Mouse (Mus musculus) CD4-positive, CD25-positive, alpha-beta regulatory T cell, adult 4 months (primary cell): ENCODE results near the gene Tmem44. TPM values are rescaled to one million over a fixed set of nuclear protein-coding genes. Genes with fewer than 3 reads are reported as not detected.

Experiments
- ATAC-seq: one replicate; pipeline ENCODE4 v1.8.0; 2017
- polyA plus RNA-seq, 2 experiments: library from polyadenylated mRNA; unstranded; fragments of 100-300 nt; shearing (Covaris generic); gene quantifications; one replicate each; pipeline ENCODE4 v1.2.1; 2017

Tmem44 gene
- polyA plus RNA-seq, 2 experiments from 2014 or later = 0.70 TPM; not detected in 1

- no peak for ATAC-seq
Observed at GRCm38 (mm10) chr16:30552621-30553338, 2.1 kb upstream of the Tmem44 start.

DNA sequence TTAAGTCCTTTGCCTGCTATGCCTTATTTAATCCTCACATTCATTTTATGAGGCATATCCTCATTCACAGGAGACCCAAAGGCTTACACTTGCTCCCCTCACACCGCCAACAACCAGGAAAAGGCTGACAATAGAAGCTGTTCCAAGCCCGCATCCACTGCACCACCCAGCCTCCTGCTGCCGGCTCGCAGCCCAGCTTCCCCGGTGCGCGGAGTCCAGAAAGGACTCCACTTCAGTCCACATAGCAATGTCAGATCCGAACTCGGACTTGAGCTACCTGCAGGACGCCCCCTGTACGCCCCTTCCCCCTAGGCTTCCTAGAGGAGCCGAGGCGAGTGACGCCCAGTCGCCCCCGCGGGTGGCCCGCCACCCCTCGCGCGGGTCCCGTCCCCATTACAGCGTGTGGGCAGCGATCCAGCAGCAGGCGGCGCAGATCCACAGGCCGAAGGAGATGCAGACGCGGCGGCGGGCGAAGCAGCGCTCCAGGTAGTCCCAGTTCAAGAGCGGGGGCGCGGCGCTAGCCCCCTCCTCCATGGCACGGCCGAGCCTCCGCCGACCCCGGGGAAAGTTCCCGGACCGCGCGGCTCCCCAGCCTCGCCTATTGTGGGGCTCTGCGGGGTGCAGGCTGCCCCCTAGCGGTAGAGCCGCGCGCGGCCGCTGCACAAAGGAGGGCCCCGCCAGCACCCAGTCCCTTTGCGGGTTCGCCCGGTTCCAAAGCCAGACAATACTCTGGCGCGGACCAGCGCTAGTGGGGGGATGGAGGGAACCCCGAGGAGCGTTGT lies 485 bp downstream of the Tmem44 start:
- peak; percentile 96 for ATAC-seq

- no peak for ATAC-seq
Observed at GRCm38 (mm10) chr16:30549516-30549915, 1.1 kb downstream of the Tmem44 start.

DNA sequence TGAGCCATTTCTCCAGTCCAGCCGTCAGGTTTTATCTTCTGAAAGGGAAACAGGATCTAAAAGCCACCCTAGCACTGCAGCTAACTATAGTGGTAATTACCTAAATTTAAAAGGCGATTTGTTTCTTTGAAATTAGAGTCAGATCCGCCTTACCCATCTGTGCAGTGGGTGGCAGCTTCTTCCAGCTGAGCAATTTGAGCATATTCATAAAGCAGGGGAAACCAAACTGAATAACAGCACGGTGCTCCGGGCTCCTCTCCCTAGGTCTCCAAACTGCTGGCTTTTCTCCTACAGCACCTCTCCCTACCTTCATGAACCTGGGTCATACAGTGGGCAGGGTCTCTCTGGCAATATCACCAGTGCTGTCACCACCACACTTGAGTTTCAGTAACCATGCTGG lies 2.4 kb downstream of the Tmem44 start:
- no peak for ATAC-seq

GRCm38 (mm10) chr16:30544693-30545092 lies 5.9 kb downstream of the Tmem44 start:
- no peak for ATAC-seq

- ATAC-seq = no peak
Observed at GRCm38 (mm10) chr16:30543386-30543785, 7.3 kb downstream of the Tmem44 start.

DNA sequence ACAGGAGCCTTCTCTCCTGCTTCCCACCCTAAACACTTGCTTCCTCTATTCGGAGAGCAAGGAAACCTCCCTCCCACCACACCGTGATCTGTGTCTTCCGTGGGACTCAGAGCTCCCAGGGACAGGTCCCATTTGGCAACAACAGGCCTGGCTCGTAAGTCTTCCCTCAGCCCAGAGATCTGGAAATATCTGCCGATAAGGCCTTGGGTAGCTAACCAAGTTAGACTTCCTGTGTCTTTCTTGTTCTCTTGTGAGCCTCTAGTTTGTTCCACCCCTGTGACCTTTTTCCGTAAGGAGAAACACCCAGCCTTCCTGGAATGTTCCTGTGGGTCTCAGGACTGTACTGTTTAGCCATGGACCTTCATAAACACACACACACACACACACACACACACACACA lies 7.8 kb downstream of the Tmem44 start:
- no peak for ATAC-seq

GRCm38 (mm10) chr16:30540107-30541001 lies 10.3 kb downstream of the Tmem44 start:
- ATAC-seq = no peak

GRCm38 (mm10) chr16:30539433-30539832 lies 11.2 kb downstream of the Tmem44 start:
- peak; percentile 57 for ATAC-seq

- ATAC-seq = peak; percentile 85
Observed at GRCm38 (mm10) chr16:30535075-30535474, 15.6 kb downstream of the Tmem44 start.

- ATAC-seq = peak; percentile 48
Observed at GRCm38 (mm10) chr16:30533592-30533991, 17.1 kb downstream of the Tmem44 start.

- no peak for ATAC-seq
Observed at GRCm38 (mm10) chr16:30532929-30533328, 17.7 kb downstream of the Tmem44 start.

DNA sequence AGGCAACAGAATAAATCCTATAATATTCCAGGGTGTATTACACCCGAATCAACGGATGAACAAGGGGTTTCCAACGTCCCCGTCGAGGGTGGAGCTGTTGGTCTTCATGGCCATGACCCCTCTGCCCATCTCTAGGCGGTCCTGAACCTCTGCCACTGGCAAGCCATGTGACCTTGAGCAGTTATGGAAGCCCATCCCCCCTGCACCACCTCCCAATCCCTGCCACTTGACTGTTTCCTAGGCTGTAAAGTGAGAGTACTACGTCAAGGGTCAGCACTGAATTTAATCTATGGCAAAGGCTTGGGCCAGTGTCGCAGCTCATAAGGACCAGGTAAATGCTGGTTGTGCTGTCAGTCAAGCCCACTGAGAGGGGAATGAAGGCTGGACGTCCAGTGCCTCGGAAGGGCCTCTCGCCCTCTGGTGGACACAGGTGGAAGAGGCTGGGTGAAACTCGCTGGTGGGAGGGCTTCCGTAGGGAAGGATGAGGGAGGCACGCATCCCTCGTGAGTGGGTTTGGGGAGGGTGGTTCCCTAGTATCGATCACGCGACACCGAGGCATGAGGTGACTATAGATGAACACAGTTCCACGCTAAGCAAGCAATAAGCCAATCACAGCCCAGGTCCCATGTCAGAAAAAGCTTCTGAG lies 18.8 kb downstream of the Tmem44 start:
- ATAC-seq = peak; percentile 46

DNA sequence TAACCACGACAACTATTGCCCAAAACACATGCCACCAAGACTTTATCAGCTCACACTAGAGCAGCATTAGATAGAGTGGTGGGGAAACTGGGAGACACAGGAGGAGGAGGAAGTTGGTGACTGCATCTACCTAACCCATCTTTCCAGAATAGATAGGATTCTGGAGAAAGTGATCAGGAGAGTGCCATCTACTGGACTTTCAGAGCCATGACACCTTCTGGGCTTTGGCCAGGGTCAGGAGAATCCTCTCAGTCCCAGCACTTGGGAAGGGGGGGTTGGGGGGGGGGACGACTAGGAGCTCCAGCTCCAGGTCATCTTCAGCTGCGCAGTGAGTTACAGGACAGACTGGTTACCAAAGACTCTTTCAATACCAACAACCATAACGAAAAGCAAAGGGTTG lies 19.8 kb downstream of the Tmem44 start:
- no peak for ATAC-seq

DNA sequence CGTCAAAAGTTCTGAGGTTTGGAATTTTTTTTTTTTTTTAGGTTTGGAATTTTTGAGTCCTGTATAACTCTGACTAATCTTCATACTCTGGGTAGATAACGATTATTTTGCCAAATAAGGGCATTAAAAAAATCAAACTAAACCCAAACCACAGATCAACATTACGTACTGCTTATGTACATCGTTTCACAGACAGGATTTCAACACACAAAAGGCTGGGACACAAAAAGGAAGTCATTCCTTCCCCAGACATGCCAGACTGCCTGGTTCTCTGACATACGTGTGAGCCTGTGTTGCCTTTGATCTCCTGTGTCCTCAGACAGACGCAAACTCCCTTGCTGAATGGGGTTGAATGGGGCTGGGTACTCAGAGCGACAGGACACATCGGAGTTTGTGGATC lies 22.3 kb downstream of the Tmem44 start:
- ATAC-seq = no peak

DNA sequence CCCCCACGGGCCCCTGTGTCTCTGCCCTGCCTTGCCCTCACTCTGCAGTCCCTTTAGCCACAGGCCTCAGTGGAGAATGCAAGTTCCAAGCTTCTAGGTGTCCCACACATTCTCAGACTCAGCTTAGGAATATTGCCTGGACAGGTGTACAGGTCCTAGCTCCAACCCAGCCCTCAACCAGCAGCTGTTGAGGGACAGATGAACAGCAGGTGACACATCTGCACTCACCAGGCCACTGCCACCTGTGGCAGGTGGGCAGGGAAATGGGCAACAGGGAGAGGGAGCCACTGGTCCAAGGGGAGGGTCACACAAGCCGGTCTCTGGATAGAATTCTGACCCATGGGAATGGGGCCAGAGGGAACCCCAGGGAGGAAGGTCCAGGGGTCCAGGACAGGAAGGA lies 22.8 kb downstream of the Tmem44 start:
- ATAC-seq = no peak

DNA sequence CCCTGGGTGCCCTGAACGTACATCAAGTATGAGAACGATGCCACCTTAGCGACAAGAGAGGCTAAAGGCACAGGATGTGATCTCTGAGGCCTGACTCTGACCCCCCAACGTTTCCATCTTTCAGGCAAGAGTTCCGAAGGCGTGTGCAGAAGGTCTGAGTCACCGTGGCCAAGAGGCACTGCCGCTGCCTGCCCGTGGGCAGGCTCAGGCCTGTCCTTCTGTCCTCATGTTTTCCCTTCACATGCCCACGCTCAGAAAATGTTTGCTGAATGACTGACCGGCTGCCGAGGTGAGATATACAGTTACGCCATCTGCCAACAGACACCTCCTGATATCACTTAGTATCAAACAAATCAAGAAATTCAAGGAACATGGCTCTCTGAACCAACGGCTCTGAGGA lies 24.9 kb downstream of the Tmem44 start:
- no peak for ATAC-seq

DNA sequence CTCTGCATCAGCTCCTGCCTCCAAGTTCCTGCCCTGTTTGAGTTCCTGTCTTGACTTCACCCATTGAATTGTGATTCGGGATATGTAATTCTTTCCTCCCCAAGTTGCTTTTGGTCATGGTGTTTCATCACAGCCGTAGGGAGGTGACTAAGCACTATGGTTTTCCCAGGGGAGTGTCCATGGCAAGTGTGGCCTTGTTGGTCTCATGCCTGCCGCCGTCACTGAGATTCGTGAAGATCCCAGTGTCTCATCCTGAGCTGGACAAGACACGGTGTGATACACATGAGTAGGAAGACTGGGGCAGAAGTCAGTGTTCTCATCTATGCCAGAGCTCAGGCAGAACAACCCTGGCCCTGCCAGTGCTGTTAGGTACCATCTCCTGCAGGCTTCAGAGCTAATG lies 26.2 kb downstream of the Tmem44 start:
- ATAC-seq = no peak

DNA sequence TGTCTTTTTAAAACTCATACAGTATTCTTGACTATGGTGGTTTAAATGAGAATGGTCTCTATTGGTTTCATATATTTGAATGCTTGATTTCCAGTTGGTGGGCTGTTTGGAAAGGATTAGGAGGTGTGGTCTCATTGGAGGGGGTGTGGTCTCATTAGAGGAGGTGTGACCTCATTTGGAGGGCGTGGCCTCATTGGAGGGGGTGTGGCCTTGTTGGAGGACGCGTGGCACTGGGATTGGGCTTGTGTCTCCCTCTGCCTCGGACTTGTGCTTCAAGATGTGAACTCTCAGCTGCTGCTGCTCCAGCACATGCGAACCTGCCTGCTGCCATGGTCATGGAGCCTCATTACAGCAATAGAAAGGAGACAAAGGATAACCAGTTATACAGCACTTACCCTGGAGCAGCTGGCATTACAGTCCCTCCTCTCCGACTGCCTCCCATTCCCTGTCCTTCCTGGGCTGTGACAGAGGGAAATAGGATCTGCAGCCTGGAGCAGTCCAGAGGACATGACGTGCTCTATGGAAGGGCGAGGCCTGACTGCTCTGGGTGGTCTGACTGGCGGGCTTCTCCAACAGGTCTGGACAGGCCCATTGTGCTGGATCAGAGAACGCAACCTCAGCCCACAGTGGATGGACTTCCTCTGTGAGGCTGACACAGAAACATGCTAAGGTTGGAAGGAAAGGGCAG lies 28.2 kb downstream of the Tmem44 start:
- no peak for ATAC-seq

- no peak for ATAC-seq
Observed at GRCm38 (mm10) chr16:30521147-30521546, 29.5 kb downstream of the Tmem44 start.

DNA sequence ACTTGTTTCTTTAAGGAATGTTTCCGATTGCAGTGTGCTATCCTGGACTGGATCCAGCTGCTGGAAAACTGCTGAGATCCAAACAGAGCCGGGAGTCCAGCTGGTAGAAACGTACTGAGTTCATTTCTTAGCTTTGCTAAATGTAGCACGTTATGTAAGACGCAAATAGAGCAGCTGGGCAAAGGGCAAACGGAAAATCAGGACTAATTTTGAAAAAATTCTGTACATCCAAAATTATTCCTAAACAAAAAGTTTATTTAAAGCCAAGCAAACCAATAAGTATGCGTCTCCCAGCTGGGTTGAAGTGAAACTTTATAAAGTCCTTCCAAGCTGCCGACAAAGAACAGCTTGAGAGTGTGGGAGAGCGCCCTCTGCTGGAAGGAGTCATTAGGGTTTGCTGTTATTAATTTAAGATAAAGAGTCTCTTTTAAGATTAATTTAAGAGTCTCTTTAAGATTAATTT lies 30.2 kb downstream of the Tmem44 start:
- peak; percentile 71 for ATAC-seq

DNA sequence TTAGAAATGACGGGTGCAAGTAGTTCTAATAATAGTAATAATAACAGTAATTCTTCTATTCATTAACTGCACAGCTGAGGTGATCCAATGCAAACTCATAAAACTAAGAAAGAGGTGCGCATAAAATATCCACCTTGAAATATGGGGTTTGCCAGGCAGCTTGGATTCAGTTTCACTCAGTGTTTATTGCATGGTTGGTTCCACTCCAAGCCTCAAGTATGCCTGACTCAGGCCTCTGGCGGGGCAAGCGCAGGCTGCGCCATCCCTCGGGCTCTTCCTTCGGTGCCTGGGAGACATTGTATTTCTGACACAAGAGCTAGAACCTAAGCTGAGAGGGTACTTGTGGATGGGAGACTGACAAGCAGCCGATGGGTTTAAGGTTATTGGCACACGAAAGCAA lies 32.0 kb downstream of the Tmem44 start:
- ATAC-seq = no peak
